Mouse (Mus musculus): ENCODE results near the gene Slc13a5. TPM values are rescaled to one million over a fixed set of nuclear protein-coding genes. Genes with fewer than 3 reads are reported as not detected.

Slc13a5 gene
- total RNA-seq (2023), result not detected

GRCm38 (mm10) chr11:72266960-72267560 is at the start of gene Slc13a5:
TSS of gene Slc13a5 (minus strand) at chr11:72267222.

GRCm38 (mm10) chr11:72314151-72314895 is 47.3 kb upstream of the Slc13a5 start, which contains the start of gene Fbxo39:
TSS of gene Fbxo39 (plus strand) at chr11:72314444.

GRCm38 (mm10) chr11:72301334-72301733 is 34.3 kb upstream of the Slc13a5 start, which contains the start of gene Xaf1:
TSS of gene Xaf1 (plus strand) at chr11:72301629.

DNA sequence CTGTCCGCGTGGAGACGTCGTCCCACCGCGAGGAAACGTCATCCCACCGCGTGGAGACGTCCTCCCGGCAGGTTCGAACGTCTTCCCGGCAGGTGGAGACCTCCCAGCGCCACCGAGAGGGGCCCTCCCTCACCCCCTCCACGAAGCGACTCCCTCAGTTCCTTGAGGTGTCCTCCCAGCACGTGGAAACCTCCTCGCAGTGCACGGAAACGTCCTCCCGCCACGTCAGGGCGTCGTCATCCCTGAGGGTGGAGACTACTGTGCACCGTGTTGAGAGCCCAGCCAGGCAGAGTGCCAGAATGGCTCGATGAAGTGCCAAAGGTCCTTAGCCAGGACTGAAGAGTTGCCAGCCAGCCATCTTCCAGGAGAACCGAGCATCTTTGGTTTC is 51.6 kb downstream of the Slc13a5 start, which contains the start of gene Med31:
TSS of gene Med31 (minus strand) at position 183 of the 388 bp plus-strand sequence.

DNA sequence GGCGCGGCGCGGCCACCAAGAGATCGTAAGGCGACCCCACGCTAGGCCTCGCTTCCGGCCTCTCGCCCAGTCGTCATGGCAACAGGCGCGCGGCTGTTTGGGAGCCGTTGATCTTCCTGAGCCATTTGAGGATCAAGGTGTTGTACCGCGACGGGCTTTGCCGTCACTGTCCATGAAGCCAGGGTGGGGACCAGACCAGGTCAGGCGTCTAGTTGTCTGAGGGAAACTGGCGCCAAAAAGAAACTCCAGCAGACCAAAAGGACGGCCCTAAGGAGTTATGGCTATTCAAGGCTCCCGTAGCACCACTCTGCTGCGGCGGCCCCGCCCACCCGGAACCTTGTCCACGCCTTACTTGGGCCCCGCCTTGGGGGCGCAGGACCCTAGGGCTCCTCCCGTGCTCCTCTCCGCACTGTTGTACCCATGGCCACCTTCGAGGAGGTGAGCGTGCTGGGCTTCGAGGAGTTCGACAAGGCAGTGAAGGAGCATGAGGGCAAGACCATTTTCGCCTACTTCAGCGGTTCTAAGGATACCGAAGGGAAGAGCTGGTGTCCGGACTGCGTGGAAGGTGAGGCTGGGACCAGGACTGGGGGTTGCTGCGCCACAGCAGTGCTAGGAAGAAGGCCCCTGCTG is 59.7 kb downstream of the Slc13a5 start, which contains the start of the genes 4933427D14Rik and Txndc17:
TSS of gene 4933427D14Rik (minus strand) at position 256 of the 630 bp plus-strand sequence.
TSS of gene Txndc17 (plus strand) at position 344 of the 630 bp plus-strand sequence.

DNA sequence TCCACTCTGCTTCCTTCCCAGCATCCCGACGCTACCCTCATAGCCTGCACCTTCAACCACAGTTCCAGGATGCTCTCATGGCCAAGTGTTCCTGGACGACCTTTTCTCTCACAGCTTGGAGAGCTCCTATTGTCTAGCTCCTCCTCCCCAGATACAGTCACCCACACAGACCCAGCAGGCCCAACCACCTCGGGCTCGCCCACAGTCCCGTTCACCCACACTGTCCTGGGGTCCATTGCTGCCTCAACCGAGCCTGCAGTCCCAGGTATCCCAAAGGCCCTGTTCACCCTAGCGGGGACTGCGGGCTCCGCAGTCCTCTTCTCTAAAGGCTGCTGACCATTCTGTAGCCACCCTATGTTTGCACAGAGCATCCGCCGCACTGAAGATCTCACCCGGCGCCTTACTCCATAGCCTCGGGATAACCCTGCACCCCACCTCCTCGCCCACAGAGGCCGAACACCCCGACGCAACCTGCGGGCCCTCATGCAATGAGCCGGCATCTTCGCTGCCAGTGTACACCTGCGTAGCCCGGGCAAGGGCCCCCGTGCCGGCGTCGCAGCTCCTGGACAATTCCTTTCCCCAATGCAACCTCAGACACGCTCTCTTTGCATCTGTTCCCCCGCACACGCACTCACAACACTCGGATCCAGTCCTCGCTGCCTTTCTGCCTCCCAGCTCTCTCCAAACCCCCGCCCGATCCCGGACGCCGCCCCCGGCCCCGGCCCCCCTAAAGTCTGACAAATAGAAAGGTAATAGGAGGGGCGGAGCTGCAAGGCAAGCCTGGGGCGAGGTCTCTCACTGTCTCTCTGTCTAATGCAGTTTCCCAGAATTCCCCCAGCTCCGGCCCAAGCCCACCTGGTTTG is 60.5 kb downstream of the Slc13a5 start, which contains the start of gene Gm43951:
TSS of gene Gm43951 (minus strand) at position 500 of the 863 bp plus-strand sequence.

Other genes starting within 250 kb of the Slc13a5 start
- under 1 TPM in 1 of 2 experiments, not detected in 1; 0.24 TPM for gene Aipl1, start 229.7 kb downstream of the Slc13a5 start, total RNA-seq (2023)
- under 1 TPM in 1 of 2 experiments, not detected in 1; 0.61 TPM for gene Pimreg, start 225.2 kb downstream of the Slc13a5 start, total RNA-seq (2023)
- gene Pitpnm3, start 131.4 kb downstream of the Slc13a5 start, total RNA-seq (2023), result not detected
- under 1 TPM; 0.49 to 0.80 TPM for gene Gm43951, start 60.4 kb downstream of the Slc13a5 start, total RNA-seq (2023)
- 10 to 100 TPM; 17.7 to 21.2 TPM for gene 4933427D14Rik, start 59.8 kb downstream of the Slc13a5 start, total RNA-seq (2023)
- gene Txndc17, start 59.7 kb downstream of the Slc13a5 start, total RNA-seq (2023), result 10 to 100 TPM; 22.7 to 28.5 TPM
- gene Med31, start 51.6 kb downstream of the Slc13a5 start, total RNA-seq (2023), result 10 to 100 TPM; 31.4 to 37.4 TPM
- gene Xaf1, start 34.4 kb upstream of the Slc13a5 start, total RNA-seq (2023), result 10 to 100 TPM; 33.4 to 56.4 TPM
- gene Fbxo39, start 47.2 kb upstream of the Slc13a5 start, total RNA-seq (2023), result under 1 TPM in 1 of 2 experiments, not detected in 1; 0.64 TPM
- not detected for gene Tekt1, start 95.2 kb upstream of the Slc13a5 start, total RNA-seq (2023)
- 1 to 10 TPM in 1 of 2 experiments, not detected in 1; 1.0 TPM for gene Smtnl2, start 144.5 kb upstream of the Slc13a5 start, total RNA-seq (2023)
- not detected for gene Ggt6, start 168.3 kb upstream of the Slc13a5 start, total RNA-seq (2023)
- gene Mybbp1a, start 174.1 kb upstream of the Slc13a5 start, total RNA-seq (2023), result 100 to 1,000 TPM; 155 to 165 TPM
- gene Spns2, start 222.7 kb upstream of the Slc13a5 start, total RNA-seq (2023), result 10 to 100 TPM; 41.9 to 59.0 TPM

Measured in B cell, adult 67 days (primary cell).